Mouse (Mus musculus) cerebellum, adult (tissue): ENCODE measurements around the gene Cyth3.

Experiments used
- ATAC-seq: cut with Nextera tagmentation; 2 replicates; pipeline ENCODE4 v1.9.2; 2017; ENCODE audit warnings: mild to moderate bottlenecking, moderate library complexity, mixed read lengths; ENCODE audit not compliant: insufficient number of reproducible peaks, low FRiP score, low TSS enrichment

Gene Cyth3

GRCm38 (mm10) chr5:143614519-143614918, 7.7 kb upstream of the Cyth3 start:
- ATAC-seq = no peak

- ATAC-seq = no peak
Measured at GRCm38 (mm10) chr5:143615353-143615752, 6.9 kb upstream of the Cyth3 start.

GRCm38 (mm10) chr5:143616116-143616515, 6.1 kb upstream of the Cyth3 start:
- ATAC-seq = no peak

GRCm38 (mm10) chr5:143616657-143617329, 5.5 kb upstream of the Cyth3 start:
- ATAC-seq = no peak

GRCm38 (mm10) chr5:143617487-143618209, 4.6 kb upstream of the Cyth3 start:
- ATAC-seq = no peak

GRCm38 (mm10) chr5:143618585-143618984, 3.7 kb upstream of the Cyth3 start:
- no peak for ATAC-seq

GRCm38 (mm10) chr5:143620196-143620595, 2.1 kb upstream of the Cyth3 start:
- ATAC-seq = no peak

GRCm38 (mm10) chr5:143620941-143621340, 1.3 kb upstream of the Cyth3 start:
- no peak for ATAC-seq

- no peak for ATAC-seq
Measured at GRCm38 (mm10) chr5:143622623-143623150, 440 bp downstream of the Cyth3 start.

- no peak for ATAC-seq
Measured at GRCm38 (mm10) chr5:143623356-143624295, 1.4 kb downstream of the Cyth3 start.

GRCm38 (mm10) chr5:143624449-143624848, 2.2 kb downstream of the Cyth3 start:
- no peak for ATAC-seq

GRCm38 (mm10) chr5:143625497-143625896, 3.2 kb downstream of the Cyth3 start:
- no peak for ATAC-seq

- ATAC-seq = no peak
Measured at GRCm38 (mm10) chr5:143625940-143626588, 3.8 kb downstream of the Cyth3 start.

GRCm38 (mm10) chr5:143627507-143627906, 5.3 kb downstream of the Cyth3 start:
- no peak for ATAC-seq

GRCm38 (mm10) chr5:143627926-143628325, 5.7 kb downstream of the Cyth3 start:
- ATAC-seq = no peak

- no peak for ATAC-seq
Measured at GRCm38 (mm10) chr5:143629686-143630085, 7.4 kb downstream of the Cyth3 start.

- ATAC-seq = no peak
Measured at GRCm38 (mm10) chr5:143630214-143630613, 8.0 kb downstream of the Cyth3 start.

- no peak for ATAC-seq
Measured at GRCm38 (mm10) chr5:143630738-143631137, 8.5 kb downstream of the Cyth3 start.

GRCm38 (mm10) chr5:143631559-143631958, 9.3 kb downstream of the Cyth3 start:
- no peak for ATAC-seq
